Mouse (Mus musculus) lung, embryonic 16.5 days (tissue): ENCODE measurements around the gene Atp8b2. TPM values are rescaled to one million over a fixed set of nuclear protein-coding genes. Genes with fewer than 3 reads are reported as not detected.

ENCODE experiments used
- ATAC-seq: fragments of 200-750 bp; cut with Nextera tagmentation; 2 replicates; pipeline ENCODE4 v1.8.0; 2017; ENCODE audit warnings: low read depth, mild to moderate bottlenecking, moderate library complexity
- H3K27ac ChIP-seq: fragments of 300-500 bp; sonication (generic); 2 replicates; pipeline ENCODE4 v1.5.1; 2014; ENCODE audit warnings: mild to moderate bottlenecking, control low read depth, low read length
- H3K27me3 ChIP-seq: fragments of 300-500 bp; sonication (generic); 2 replicates; pipeline ENCODE4 v1.6.1; 2014; ENCODE audit warnings: low read depth, low read length, mixed read lengths; ENCODE audit not compliant: control insufficient read depth, insufficient read depth
- H3K36me3 ChIP-seq: fragments of 300-500 bp; sonication (generic); 2 replicates; pipeline ENCODE4 v1.6.1; 2014; ENCODE audit warnings: low read length; ENCODE audit not compliant: control insufficient read depth, insufficient read depth
- H3K4me1 ChIP-seq: fragments of 300-500 bp; sonication (generic); replicated peaks from 2 replicates; pipeline ENCODE4 v1.6.1; 2014; ENCODE audit warnings: low read length, mixed read lengths; ENCODE audit not compliant: control insufficient read depth, insufficient read depth
- H3K4me2 ChIP-seq: fragments of 300-500 bp; sonication (generic); 2 replicates; pipeline ENCODE4 v1.6.1; 2014; ENCODE audit warnings: low read depth, low read length, control low read depth
- H3K4me3 ChIP-seq: fragments of 300-500 bp; sonication (generic); 2 replicates; pipeline ENCODE4 v1.5.1; 2014; ENCODE audit warnings: mild to moderate bottlenecking, low read length, control low read depth
- H3K9ac ChIP-seq: fragments of 300-500 bp; sonication (generic); 2 replicates; pipeline ENCODE4 v1.6.1; 2014; ENCODE audit warnings: low read length, control low read depth
- H3K9me3 ChIP-seq: fragments of 300-500 bp; sonication (generic); 2 replicates; pipeline ENCODE4 v1.6.1; 2016; ENCODE audit warnings: low read length; ENCODE audit not compliant: control insufficient read depth
- WGBS: fragments of 180-500 bp; shearing (Covaris S2); extraction: QIAGEN DNeasy Blood & Tissue Kit; methylation state at CpG from one replicate; pipeline ENCODE4 v1.1.7; 2014; 5-methylcytosine and 5-hydroxymethylcytosine counted together
- polyA plus RNA-seq: library from polyadenylated mRNA; unstranded; fragments of >200 nt; fragmentation: Nextera tagmentation; extraction: Ambion mirVana; gene quantifications from 2 replicates; pipeline ENCODE4 v1.2.1, GENCODE M21; 2015

Gene Atp8b2
- polyA plus RNA-seq, 1 experiment from 2014 or later: 14.8 TPM

DNA sequence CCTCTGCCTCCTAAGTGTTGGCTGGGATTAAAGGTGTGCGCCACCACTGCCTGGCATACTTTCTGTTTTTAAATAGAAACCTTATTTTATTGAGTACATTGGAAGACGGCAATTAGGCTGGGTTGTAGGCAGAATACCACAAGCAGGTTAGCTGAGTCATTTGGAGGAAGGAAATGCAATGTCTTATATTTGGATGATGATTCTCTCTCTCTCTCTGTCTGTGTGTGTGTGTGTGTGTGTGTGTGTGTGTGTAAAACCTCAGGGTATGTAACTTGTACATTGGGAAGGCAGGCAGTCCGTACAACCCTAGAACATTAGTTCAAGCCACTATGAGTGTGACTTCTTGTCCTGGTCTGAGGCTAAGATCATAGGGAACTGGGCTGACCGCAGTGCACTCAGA lies 24.5 kb upstream of the Atp8b2 start:
- Histone ChIP-seq H3K4me3 (no peak overlapping the region), H3K9ac (no peak overlapping the region), H3K4me2 (no peak overlapping the region), H3K4me1 (no peaks in the 10 kb centered on the region), H3K9me3 (no peaks in the 10 kb centered on the region), H3K36me3 (0 out of 2 replicates have a peak, but pooled peaks cover 2% of the 10 kb centered on the region), H3K27ac (no peak overlapping the region), H3K27me3 (no peaks in the 10 kb centered on the region)
- WGBS: 81% methylated on average over 4 of the region's 4 CpGs
- no peak for ATAC-seq

GRCm38 (mm10) chr3:89987211-89987610 lies 23.9 kb upstream of the Atp8b2 start:
- ATAC-seq: no peak
- WGBS: 47% methylated on average over 3 of the region's 3 CpGs

DNA sequence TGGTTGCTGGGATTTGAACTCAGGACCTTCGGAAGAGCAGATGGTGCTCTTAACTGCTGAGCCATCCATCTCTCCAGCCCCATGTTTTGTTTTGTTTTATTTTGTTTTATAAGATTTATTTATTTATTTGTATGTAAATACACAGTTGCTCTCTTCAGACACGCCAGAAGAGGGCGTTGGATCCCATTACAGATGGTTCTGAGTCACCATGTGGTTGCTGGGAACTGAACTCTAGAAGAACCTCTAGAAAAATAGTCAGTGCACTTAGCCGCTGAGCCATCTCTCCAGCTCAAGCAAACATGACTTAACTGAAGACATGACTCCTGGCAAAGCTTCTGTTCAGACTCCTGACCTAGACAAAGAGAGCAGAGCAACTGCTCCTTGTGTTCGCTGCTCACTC lies 19.1 kb upstream of the Atp8b2 start:
- H3K9me3 ChIP-seq: no peaks in the 10 kb centered on the region
- no peaks in the 10 kb centered on the region for H3K4me1 ChIP-seq
- H3K4me2 ChIP-seq: no peak overlapping the region
- no peaks in the 10 kb centered on the region for H3K36me3 ChIP-seq
- no peak overlapping the region for H3K27ac ChIP-seq
- no peak overlapping the region for H3K9ac ChIP-seq
- 66% methylated on average over 5 of the region's 5 CpGs for WGBS
- H3K4me3 ChIP-seq: no peak overlapping the region
- no peak for ATAC-seq
- no peaks in the 10 kb centered on the region for H3K27me3 ChIP-seq

More at GRCm38 (mm10) chr3:89987211-89987610, 23.9 kb upstream of the Atp8b2 start:
- H3K4me3 ChIP-seq: no peak overlapping the region
- no peak overlapping the region for H3K9ac ChIP-seq
- no peaks in the 10 kb centered on the region for H3K9me3 ChIP-seq
- H3K4me1 ChIP-seq: no peaks in the 10 kb centered on the region
- H3K27me3 ChIP-seq: no peaks in the 10 kb centered on the region
- no peak overlapping the region for H3K4me2 ChIP-seq
- 0 out of 2 replicates have a peak, but pooled peaks cover 1% of the 10 kb centered on the region for H3K36me3 ChIP-seq
- H3K27ac ChIP-seq: no peak overlapping the region

- no peak overlapping the region for H3K9ac ChIP-seq
- no peaks in the 10 kb centered on the region for H3K4me1 ChIP-seq
- no peaks in the 10 kb centered on the region for H3K27me3 ChIP-seq
- no peak overlapping the region for H3K4me2 ChIP-seq
- no peak for ATAC-seq
- H3K27ac ChIP-seq: no peak overlapping the region
- no peaks in the 10 kb centered on the region for H3K9me3 ChIP-seq
- no peak overlapping the region for H3K4me3 ChIP-seq
- H3K36me3 ChIP-seq: no peaks in the 10 kb centered on the region
Measured at GRCm38 (mm10) chr3:89976859-89977258, 13.6 kb upstream of the Atp8b2 start.

DNA sequence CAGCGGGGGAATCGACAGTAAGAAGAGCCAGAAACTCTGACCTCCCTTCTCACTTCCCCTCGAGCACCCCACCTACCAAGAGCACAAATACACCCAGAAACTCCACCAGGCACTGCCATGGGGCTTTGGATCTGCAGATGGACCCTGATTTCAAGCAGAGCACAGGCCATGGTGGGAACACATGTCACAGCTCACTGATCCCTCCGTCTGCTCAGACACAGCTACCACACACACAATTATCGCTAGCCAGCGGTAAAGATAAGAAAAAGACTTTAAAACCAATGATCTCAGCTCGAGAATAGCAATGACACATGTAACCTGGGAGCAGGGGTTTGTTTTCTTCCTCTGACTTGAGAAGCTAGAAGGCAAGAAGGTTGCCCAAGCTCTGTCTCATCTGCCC lies 5.2 kb upstream of the Atp8b2 start:
- H3K27me3 ChIP-seq: no peaks in the 10 kb centered on the region

GRCm38 (mm10) chr3:89966946-89967345 lies 3.6 kb upstream of the Atp8b2 start:
- Histone ChIP-seq H3K27ac (no peak overlapping the region), H3K36me3 (no peaks in the 10 kb centered on the region), H3K9ac (no peak overlapping the region), H3K27me3 (no peaks in the 10 kb centered on the region), H3K9me3 (no peaks in the 10 kb centered on the region), H3K4me3 (no peak overlapping the region), H3K4me1 (peaks cover 10% of the 10 kb centered on the region), H3K4me2 (no peak overlapping the region)
- no peak for ATAC-seq
- 67% methylated on average over 4 of the region's 4 CpGs for WGBS

More for the DNA sequence above, 5.2 kb upstream of the Atp8b2 start:
- no peak for ATAC-seq
- no peaks in the 10 kb centered on the region for H3K9me3 ChIP-seq
- no peaks in the 10 kb centered on the region for H3K36me3 ChIP-seq
- no peak overlapping the region for H3K27ac ChIP-seq
- H3K4me3 ChIP-seq: no peak overlapping the region
- peaks cover 5% of the 10 kb centered on the region for H3K4me1 ChIP-seq
- no peak overlapping the region for H3K9ac ChIP-seq
- WGBS: 57% methylated on average over 7 of the region's 7 CpGs
- H3K4me2 ChIP-seq: no peak overlapping the region

GRCm38 (mm10) chr3:89965972-89966371 lies 2.7 kb upstream of the Atp8b2 start:
- 87% methylated on average over 5 of the region's 5 CpGs for WGBS
- no peak overlapping the region for H3K4me3 ChIP-seq
- no peak overlapping the region for H3K4me2 ChIP-seq
- H3K9ac ChIP-seq: no peak overlapping the region
- H3K4me1 ChIP-seq: peaks cover 20% of the 10 kb centered on the region
- H3K36me3 ChIP-seq: no peaks in the 10 kb centered on the region
- ATAC-seq: no peak
- H3K27me3 ChIP-seq: no peaks in the 10 kb centered on the region
- no peaks in the 10 kb centered on the region for H3K9me3 ChIP-seq
- no peak overlapping the region for H3K27ac ChIP-seq

GRCm38 (mm10) chr3:89965557-89965956 lies 2.2 kb upstream of the Atp8b2 start:
- H3K27me3 ChIP-seq: no peaks in the 10 kb centered on the region
- H3K4me3 ChIP-seq: no peak overlapping the region
- no peak overlapping the region for H3K27ac ChIP-seq
- 92% methylated on average over 8 of the region's 8 CpGs for WGBS
- H3K4me1 ChIP-seq: peaks cover 24% of the 10 kb centered on the region
- H3K9ac ChIP-seq: no peak overlapping the region
- no peak for ATAC-seq
- no peak overlapping the region for H3K4me2 ChIP-seq
- no peaks in the 10 kb centered on the region for H3K9me3 ChIP-seq
- no peaks in the 10 kb centered on the region for H3K36me3 ChIP-seq

DNA sequence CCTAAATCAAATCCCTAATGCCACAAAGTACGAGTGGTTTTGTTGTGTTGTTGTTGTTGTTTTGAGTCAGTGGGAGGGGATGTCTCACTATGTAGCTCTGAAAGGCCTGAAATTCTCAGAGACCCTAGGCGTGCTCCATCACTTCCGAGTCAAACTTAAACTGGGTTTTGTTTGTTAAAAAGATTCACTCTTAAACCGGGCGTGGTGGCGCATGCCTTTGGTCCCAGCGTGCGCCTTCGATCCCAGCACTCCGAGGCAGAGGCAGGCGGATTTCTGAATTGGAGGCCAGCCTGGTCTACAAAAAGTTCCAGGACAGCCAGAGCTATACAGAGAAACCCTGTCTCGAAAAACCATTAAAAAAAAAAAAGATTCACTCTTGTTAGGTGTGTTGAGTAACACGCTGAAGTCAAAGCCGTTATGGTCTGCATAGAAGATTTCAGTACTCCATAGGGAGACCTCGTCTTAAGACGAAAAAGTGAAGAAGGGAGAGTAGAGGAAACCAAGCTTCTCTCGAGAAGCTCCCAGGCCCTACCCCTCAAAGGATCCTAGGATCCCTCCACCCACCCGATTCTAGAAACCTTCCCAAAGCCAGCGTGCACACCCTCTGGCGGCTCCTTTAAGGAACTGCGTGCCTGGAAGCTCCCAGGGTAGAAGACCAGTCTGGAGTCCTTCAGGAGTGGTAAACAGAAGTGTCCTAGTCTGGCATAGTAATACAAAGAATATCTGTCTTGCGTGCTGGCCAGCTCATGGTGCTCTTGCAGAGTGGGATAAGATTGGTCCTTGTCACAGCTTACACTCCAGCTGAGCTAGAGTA lies 825 bp upstream of the Atp8b2 start:
- ATAC-seq: peak; percentile 15; the same call in 1 of the 2 replicates
- no peaks in the 10 kb centered on the region for H3K27me3 ChIP-seq
- WGBS: 16% methylated on average over 22 of the region's 22 CpGs

More for the DNA sequence above, 825 bp upstream of the Atp8b2 start:
- H3K9ac ChIP-seq: peak overlapping the region; percentile 95
- no peaks in the 10 kb centered on the region for H3K36me3 ChIP-seq
- H3K27ac ChIP-seq: peak overlapping the region; percentile 98
- H3K9me3 ChIP-seq: no peaks in the 10 kb centered on the region
- H3K4me1 ChIP-seq: peaks cover 29% of the 10 kb centered on the region
- peak overlapping the region; percentile 90 for H3K4me2 ChIP-seq
- H3K4me3 ChIP-seq: peak overlapping the region; percentile 93
